Mouse (Mus musculus): ENCODE measurements around the gene Stx17.
A peak's percentile ranks its signal among the peaks of the same experiment; 100 is the strongest.

The Stx17 gene

GRCm38 (mm10) chr4:48163851-48164250 lies 39.1 kb downstream of the Stx17 start:
- DNase-seq (ENCODE audit: low spot score in 2 of 2): no peak

- DNase-seq (ENCODE audit: low spot score in 2 of 2): no peak
Measured at GRCm38 (mm10) chr4:48175666-48176065, 51.0 kb downstream of the Stx17 start.

GRCm38 (mm10) chr4:48180922-48181321 lies 56.2 kb downstream of the Stx17 start:
- DNase-seq (ENCODE audit: low spot score in 2 of 2): no peak

- no peak for DNase-seq (ENCODE audit: low spot score in 2 of 2)
Measured at GRCm38 (mm10) chr4:48181366-48181765, 56.7 kb downstream of the Stx17 start.

GRCm38 (mm10) chr4:48182115-48182806 lies 57.5 kb downstream of the Stx17 start:
- DNase-seq (ENCODE audit: low spot score in 2 of 2): no peak

- no peak for DNase-seq (ENCODE audit: low spot score in 2 of 2)
Measured at GRCm38 (mm10) chr4:48197925-48198324, 73.2 kb downstream of the Stx17 start.

GRCm38 (mm10) chr4:48198447-48198846 lies 73.7 kb downstream of the Stx17 start:
- DNase-seq (ENCODE audit: low spot score in 2 of 2): no peak

GRCm38 (mm10) chr4:48203564-48203963 lies 78.8 kb downstream of the Stx17 start:
- no peak for DNase-seq (ENCODE audit: low spot score in 2 of 2)

- peak in 1 of 2 experiments; percentile 43 for DNase-seq (ENCODE audit: low spot score in 2 of 2)
Measured at GRCm38 (mm10) chr4:48225173-48225572, 100.5 kb downstream of the Stx17 start.

GRCm38 (mm10) chr4:48225604-48226003 lies 100.9 kb downstream of the Stx17 start:
- DNase-seq (ENCODE audit: low spot score in 2 of 2): no peak

- no peak for DNase-seq (ENCODE audit: low spot score in 2 of 2)
Measured at GRCm38 (mm10) chr4:48226800-48227199, 102.1 kb downstream of the Stx17 start.

Measured in spleen, postnatal 14 days (tissue).